Mouse (Mus musculus): ENCODE data around the gene Urb1.

DNA sequence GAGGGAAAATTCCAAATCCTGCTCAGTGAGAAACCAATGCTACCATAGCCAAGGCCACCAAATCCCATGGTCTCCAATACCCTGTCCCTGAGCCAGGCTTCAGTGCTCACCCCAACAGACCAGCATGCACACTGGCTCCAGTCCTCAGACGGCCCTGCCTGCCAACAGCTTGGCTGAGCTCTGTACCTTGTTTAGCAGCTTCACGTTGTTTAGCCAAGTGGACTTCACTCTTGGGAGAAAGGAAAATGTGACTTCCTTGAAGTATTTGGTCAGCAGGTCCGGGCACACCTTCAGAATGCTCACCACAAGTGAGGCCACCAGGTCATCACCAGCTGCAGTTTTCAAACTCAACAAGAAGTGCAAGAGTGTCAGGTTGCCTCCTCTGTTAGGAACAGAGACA lies 17.7 kb downstream of the Urb1 start:
- TF ChIP-seq GATA1 (IDR thresholded peaks at IDR 0.05; ENCODE audit: borderline replicate concordance, low read length): no peak
- TF ChIP-seq FLI1 (IDR thresholded peaks at IDR 0.05; ENCODE audit: low read length): no peak

All from megakaryocyte, embryonic 14.5 days (primary cell).